Mouse (Mus musculus) intestine, embryonic 14.5 days (tissue): ENCODE results near the gene Pkp4. TPM values are rescaled to one million over a fixed set of nuclear protein-coding genes. Genes with fewer than 3 reads are reported as not detected.

Source experiments
- ATAC-seq: fragments of 200-750 bp; cut with Nextera tagmentation; replicated peaks from 2 replicates; pipeline ENCODE4 v1.8.0; 2017; ENCODE audit warnings: low read depth, moderate number of reproducible peaks, moderate TSS enrichment, moderate library complexity; ENCODE audit not compliant: low FRiP score, low TSS enrichment
- DNase-seq: peaks from one replicate; pipeline ENCODE4 v3.0.0-alpha.2; 2018; ENCODE audit warnings: low spot score
- H3K27ac ChIP-seq: fragments of 300-500 bp; sonication (generic); 2 replicates; pipeline ENCODE4 v1.5.1; 2014; ENCODE audit warnings: low read depth, mild to moderate bottlenecking, control low read depth
- H3K27me3 ChIP-seq: fragments of 300-500 bp; sonication (generic); replicated peaks from 2 replicates; pipeline ENCODE4 v1.6.1; 2014; ENCODE audit warnings: low read length, control low read depth; ENCODE audit not compliant: control insufficient read depth, insufficient read depth
- H3K36me3 ChIP-seq: fragments of 300-500 bp; sonication (generic); 2 replicates; pipeline ENCODE4 v1.6.1; 2014; ENCODE audit warnings: low read length, control low read depth; ENCODE audit not compliant: control insufficient read depth, insufficient read depth
- H3K4me1 ChIP-seq: fragments of 300-500 bp; sonication (generic); replicated peaks from 2 replicates; pipeline ENCODE4 v1.6.1; 2014; ENCODE audit warnings: low read length, control low read depth, mixed read lengths; ENCODE audit not compliant: control insufficient read depth, insufficient read depth
- H3K4me2 ChIP-seq: fragments of 300-500 bp; sonication (generic); 2 replicates; pipeline ENCODE4 v1.6.1; 2014; ENCODE audit warnings: low read length
- H3K4me3 ChIP-seq: fragments of 300-500 bp; sonication (generic); 2 replicates; pipeline ENCODE4 v1.5.1; 2014; ENCODE audit warnings: low read depth, low read length, control low read depth, mixed read lengths
- H3K9ac ChIP-seq: fragments of 300-500 bp; sonication (generic); 2 replicates; pipeline ENCODE4 v1.6.1; 2014; ENCODE audit warnings: mild to moderate bottlenecking, low read length
- H3K9me3 ChIP-seq: fragments of 300-500 bp; sonication (generic); 2 replicates; pipeline ENCODE4 v1.6.1; 2016; ENCODE audit warnings: low read length, control low read depth; ENCODE audit not compliant: control insufficient read depth
- WGBS: fragments of 180-500 bp; shearing (Covaris S2); extraction: QIAGEN DNeasy Blood & Tissue Kit; methylation state at CpG from one replicate; pipeline ENCODE4 v1.1.7; 2014; 5-methylcytosine and 5-hydroxymethylcytosine counted together
- polyA plus RNA-seq: library from polyadenylated mRNA; unstranded; fragments of >200 nt; fragmentation: Nextera tagmentation; extraction: Ambion mirVana; gene quantifications from 2 replicates; pipeline ENCODE4 v1.2.1, GENCODE M21; 2014

Gene Pkp4
- polyA plus RNA-seq, 1 experiment from 2014 or later = 24.4 TPM

DNA sequence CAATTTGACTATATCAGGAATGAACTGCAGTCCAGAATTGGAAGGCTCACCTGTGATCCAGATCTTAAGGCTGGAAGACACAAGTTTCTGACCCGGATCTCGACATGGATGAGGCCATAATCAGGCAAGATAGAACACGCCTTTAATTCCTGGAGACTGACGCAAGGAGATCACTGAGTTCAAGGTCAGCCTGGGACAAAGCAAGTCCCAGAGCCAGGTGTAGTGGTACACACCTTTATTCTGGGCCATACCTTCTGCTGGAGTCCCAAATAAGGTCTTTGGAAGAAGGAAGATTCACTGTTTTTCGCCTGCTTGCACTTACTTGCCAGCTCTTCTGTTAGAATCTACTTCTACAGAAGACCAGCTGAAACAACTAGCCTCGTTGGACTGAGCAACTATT, 26.3 kb downstream of the Pkp4 start:
- H3K4me2 ChIP-seq = no peak overlapping the region
- H3K9me3 ChIP-seq = no peaks in the 10 kb centered on the region
- H3K4me3 ChIP-seq = no peak overlapping the region
- H3K27me3 ChIP-seq = no peaks in the 10 kb centered on the region
- H3K36me3 ChIP-seq = peaks cover 12% of the 10 kb centered on the region
- DNase-seq (no peak), ATAC-seq (no peak)
- no peak overlapping the region for H3K27ac ChIP-seq
- no peaks in the 10 kb centered on the region for H3K4me1 ChIP-seq
- 95% methylated on average over 6 of the region's 6 CpGs for WGBS
- no peak overlapping the region for H3K9ac ChIP-seq

DNA sequence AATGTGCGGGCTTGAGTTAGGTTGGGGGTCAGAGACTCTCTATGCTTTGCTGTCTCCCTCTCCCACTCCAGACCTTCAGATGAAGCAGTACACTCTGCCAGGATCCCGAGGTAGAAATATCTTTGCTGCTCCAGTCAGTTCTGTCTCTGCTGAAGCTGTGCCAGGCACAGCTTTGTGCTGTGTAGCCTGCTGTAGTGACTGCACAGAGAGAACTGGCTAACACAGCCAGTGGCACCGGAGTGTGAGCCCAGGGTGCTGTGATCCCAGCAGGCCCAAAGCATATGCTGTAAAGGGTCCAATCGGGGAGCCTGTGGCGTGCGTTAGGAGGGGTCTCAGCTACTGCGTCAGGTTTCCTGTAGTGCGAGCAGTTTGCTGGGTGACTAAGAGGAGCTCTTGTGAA, 27.7 kb downstream of the Pkp4 start:
- DNase-seq (no peak), ATAC-seq (no peak)
- Histone ChIP-seq H3K9ac (no peak overlapping the region), H3K27me3 (no peaks in the 10 kb centered on the region), H3K4me1 (peaks cover 7% of the 10 kb centered on the region; the same call in 1 of the 2 replicates), H3K36me3 (peaks cover 12% of the 10 kb centered on the region), H3K4me2 (no peak overlapping the region), H3K27ac (no peak overlapping the region), H3K4me3 (no peak overlapping the region), H3K9me3 (no peaks in the 10 kb centered on the region)
- 91% methylated on average over 8 of the region's 8 CpGs for WGBS

DNA sequence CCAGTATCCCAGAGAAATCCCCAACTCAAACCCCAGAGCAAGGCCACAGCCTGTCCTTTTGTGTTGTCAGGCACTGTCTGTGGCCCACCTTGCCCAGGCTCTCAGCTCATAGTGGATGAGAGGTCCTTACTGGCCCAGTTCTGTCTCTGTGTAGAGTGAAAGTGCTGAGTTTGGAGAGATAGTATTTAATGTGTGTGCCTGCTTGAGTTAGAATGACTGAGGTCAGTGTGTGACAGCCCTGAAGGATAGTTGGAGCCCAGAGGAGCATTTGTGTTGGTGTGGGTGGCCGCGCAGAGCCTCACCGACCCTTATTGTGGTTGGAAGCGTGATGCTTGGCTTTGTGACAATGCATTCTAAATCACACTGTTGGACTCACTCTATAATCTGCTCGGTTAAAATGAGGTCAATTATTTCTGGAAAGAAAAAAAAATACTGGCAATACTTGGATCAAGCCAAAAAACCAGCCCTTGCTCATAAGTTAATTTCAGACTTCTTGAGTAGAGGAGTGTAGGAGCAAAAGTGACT, 29.1 kb downstream of the Pkp4 start:
- H3K4me3 ChIP-seq = no peak overlapping the region
- no peak overlapping the region for H3K9ac ChIP-seq
- H3K27ac ChIP-seq = no peak overlapping the region
- H3K9me3 ChIP-seq = no peaks in the 10 kb centered on the region
- peaks cover 7% of the 10 kb centered on the region; the same call in 1 of the 2 replicates for H3K4me1 ChIP-seq
- no peak for ATAC-seq
- no peaks in the 10 kb centered on the region for H3K27me3 ChIP-seq
- no peak overlapping the region for H3K4me2 ChIP-seq
- DNase-seq = no peak
- peaks cover 12% of the 10 kb centered on the region for H3K36me3 ChIP-seq
- WGBS = 93% methylated on average over 5 of the region's 5 CpGs

DNA sequence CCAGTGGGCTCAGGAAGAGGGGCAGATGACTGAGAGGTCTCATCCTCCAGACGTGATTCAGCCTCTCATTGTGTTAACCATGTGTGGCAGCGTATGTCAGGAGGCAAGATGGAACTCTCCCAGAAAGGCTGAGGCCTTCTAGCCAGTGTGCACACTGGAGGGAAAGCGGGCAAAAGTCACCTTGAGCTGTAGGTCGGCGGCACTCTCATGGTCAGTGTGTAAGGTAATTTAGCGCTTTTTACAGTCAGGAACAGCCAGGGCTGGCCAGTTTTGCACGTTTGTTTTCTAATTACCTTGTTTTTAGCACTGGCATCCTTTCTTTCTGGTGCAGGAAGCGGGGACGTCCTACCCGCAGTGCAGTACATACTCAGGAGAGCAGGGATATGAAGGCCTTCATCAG, 29.5 kb downstream of the Pkp4 start:
- Histone ChIP-seq H3K9me3 (no peaks in the 10 kb centered on the region), H3K36me3 (peaks cover 12% of the 10 kb centered on the region), H3K27ac (no peak overlapping the region), H3K4me1 (peaks cover 7% of the 10 kb centered on the region; the same call in 1 of the 2 replicates), H3K27me3 (no peaks in the 10 kb centered on the region), H3K4me3 (no peak overlapping the region), H3K9ac (no peak overlapping the region), H3K4me2 (no peak overlapping the region)
- ATAC-seq (no peak), DNase-seq (no peak)
- 84% methylated on average over 10 of the region's 10 CpGs for WGBS

DNA sequence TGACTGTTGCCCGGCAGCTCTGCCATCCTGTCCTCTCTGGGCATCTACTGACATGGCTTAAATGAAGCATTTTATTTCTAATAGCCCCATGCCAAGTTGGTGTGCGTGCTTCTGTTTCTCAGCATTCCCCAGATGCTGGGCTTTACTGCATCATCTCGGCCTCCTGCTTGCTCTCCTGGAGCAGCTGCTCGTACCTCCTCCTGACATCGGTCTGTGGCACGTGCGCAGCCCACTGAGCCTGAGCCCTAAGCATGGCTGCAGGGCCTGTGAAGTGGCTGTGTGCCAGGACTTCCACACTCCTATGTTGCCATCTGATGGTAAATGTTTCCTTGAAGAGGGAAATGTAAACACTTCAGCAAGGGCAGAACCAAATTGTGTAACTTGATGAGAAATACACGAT, 30.8 kb downstream of the Pkp4 start:
- Histone ChIP-seq H3K9me3 (no peaks in the 10 kb centered on the region), H3K27ac (no peak overlapping the region), H3K27me3 (no peaks in the 10 kb centered on the region), H3K4me3 (no peak overlapping the region), H3K4me1 (peaks cover 7% of the 10 kb centered on the region; the same call in 1 of the 2 replicates), H3K36me3 (peaks cover 12% of the 10 kb centered on the region), H3K4me2 (no peak overlapping the region), H3K9ac (no peak overlapping the region)
- DNase-seq (no peak), ATAC-seq (no peak)
- 63% methylated on average over 8 of the region's 8 CpGs for WGBS

DNA sequence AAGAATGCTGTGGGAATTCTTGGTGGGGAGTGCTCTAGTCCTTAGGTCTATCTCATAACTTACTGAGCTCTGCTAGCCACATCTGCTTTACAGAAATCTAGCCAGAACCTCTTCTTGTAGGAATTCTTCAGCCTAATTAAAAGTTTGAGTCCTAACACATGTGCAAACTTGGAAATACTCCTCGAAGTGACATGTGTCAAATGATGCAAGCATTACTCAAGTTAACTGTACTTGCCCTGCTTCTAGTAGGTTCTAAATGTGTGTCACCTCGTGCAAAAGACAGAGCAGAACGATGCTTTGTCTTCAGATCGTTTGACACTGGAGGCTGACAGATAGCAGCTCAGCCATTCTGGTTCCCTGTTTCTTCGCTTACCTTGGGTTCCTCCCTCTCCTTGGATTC, 32.5 kb downstream of the Pkp4 start:
- no peaks in the 10 kb centered on the region for H3K27me3 ChIP-seq
- ATAC-seq = no peak
- H3K9me3 ChIP-seq = no peaks in the 10 kb centered on the region
- no peak overlapping the region for H3K9ac ChIP-seq
- H3K36me3 ChIP-seq = no peaks in the 10 kb centered on the region
- H3K27ac ChIP-seq = no peak overlapping the region
- WGBS = 63% methylated on average over 5 of the region's 5 CpGs
- no peak overlapping the region for H3K4me2 ChIP-seq
- DNase-seq = no peak
- peaks cover 7% of the 10 kb centered on the region; the same call in 1 of the 2 replicates for H3K4me1 ChIP-seq
- no peak overlapping the region for H3K4me3 ChIP-seq

DNA sequence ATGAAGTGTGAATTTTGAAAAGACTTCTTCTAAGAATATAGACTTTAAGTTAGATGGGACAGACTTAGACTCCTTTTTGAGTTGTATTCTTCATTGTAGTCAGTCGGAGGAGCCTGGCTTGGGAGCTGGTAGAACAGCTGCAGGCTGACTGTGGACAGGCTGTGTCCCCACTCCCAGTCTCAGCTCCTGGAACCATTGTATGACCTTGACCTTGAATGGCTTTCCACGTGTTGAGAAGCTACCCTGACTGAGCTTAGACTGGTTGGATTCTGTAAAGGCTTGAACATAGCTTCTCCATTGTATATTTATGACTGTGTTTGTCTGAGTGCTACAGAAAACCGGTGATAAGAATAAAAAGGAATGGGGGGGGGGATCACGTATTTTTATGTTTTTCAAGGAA, 36.5 kb downstream of the Pkp4 start:
- DNase-seq = no peak
- no peak overlapping the region for H3K4me2 ChIP-seq
- H3K4me3 ChIP-seq = no peak overlapping the region
- H3K9ac ChIP-seq = no peak overlapping the region
- H3K27ac ChIP-seq = no peak overlapping the region
- peaks cover 7% of the 10 kb centered on the region; the same call in 1 of the 2 replicates for H3K4me1 ChIP-seq
- no peak for ATAC-seq
- 85% methylated on average over 4 of the region's 4 CpGs for WGBS
- no peaks in the 10 kb centered on the region for H3K27me3 ChIP-seq
- H3K9me3 ChIP-seq = no peaks in the 10 kb centered on the region
- H3K36me3 ChIP-seq = no peaks in the 10 kb centered on the region

DNA sequence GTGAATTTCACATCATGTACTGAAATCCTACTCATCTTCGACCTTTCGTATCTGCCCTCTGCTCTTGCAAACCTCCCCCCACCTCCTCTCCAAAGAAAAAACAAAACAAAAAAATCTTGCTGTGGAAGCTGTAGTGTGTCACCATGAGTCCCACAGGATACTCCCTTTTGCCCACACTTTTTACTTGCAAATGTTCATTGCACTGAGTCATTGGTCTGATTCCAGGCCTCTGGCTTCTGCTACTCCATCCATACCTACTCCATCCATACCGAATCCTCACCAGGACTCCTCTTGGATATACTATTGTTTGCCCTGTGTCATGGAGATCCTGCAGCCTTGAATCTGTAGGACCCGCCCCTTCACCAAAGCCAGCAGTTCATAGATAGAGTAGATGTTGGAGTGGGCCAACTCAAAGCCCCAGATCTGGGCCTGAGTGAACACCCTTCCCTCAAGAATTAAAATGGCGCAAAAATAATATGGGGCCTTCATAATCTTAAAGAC, 38.9 kb downstream of the Pkp4 start:
- H3K9me3 ChIP-seq = no peaks in the 10 kb centered on the region
- H3K27ac ChIP-seq = no peak overlapping the region
- H3K4me1 ChIP-seq = peaks cover 4% of the 10 kb centered on the region; the same call in 1 of the 2 replicates
- no peaks in the 10 kb centered on the region for H3K27me3 ChIP-seq
- no peak overlapping the region for H3K4me3 ChIP-seq
- H3K4me2 ChIP-seq = no peak overlapping the region
- WGBS = 95% methylated on average over 5 of the region's 5 CpGs
- ATAC-seq = no peak
- DNase-seq = peak; percentile 37
- no peak overlapping the region for H3K9ac ChIP-seq
- no peaks in the 10 kb centered on the region for H3K36me3 ChIP-seq

DNA sequence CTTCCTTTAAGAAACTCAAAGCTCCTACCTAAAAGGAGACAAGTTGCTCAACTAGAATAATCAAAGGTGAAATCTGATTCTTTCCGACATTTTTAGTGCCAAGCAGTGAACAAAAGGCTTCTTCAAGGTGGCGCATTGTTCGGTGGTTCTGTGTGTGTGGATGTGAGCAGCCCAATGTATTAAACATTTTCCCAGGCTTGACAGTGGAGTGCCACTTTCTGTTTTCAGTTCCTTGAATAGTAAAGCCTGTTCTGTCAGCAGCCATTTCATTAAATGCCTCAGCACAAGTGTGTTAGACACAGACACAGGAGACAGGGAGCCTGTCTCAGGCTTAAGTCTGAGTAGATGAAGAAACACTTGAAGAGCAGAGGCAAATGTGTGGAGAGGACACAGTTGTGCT, 39.9 kb downstream of the Pkp4 start:
- peaks cover 4% of the 10 kb centered on the region; the same call in 1 of the 2 replicates for H3K4me1 ChIP-seq
- WGBS = 83% methylated on average over 3 of the region's 3 CpGs
- DNase-seq (peak; percentile 41), ATAC-seq (no peak)
- no peaks in the 10 kb centered on the region for H3K27me3 ChIP-seq
- H3K27ac ChIP-seq = no peak overlapping the region
- no peaks in the 10 kb centered on the region for H3K9me3 ChIP-seq
- no peak overlapping the region for H3K4me3 ChIP-seq
- no peak overlapping the region for H3K4me2 ChIP-seq
- H3K9ac ChIP-seq = no peak overlapping the region
- H3K36me3 ChIP-seq = no peaks in the 10 kb centered on the region
